Mouse (Mus musculus): ENCODE data around the gene Errfi1.

DNA sequence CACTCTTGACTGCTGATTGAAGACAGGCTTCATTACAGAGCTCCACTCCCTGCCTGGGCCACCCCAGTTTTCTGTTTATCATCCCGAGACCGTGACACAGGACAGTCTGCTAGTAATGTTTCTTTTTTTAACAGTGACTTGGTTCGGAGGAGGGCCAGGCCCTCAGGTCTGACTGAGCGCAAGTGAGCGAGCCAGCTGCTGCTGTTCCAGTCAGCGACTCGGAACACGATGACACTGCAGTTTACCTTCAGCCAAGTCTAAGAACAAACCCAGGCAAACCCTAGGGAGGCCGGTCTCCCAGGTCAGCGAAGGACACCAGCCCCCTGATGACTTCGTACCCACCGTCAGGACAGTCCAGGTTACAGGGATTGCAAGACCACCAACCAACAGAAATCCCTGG, 48.3 kb downstream of the Errfi1 start:
- TF ChIP-seq GATA1 (IDR thresholded peaks at IDR 0.05; ENCODE audit: low read length) (no peak), TAL1 (IDR thresholded peaks at IDR 0.05; ENCODE audit: low read length) (no peak)
